Mouse (Mus musculus): Measurements from ENCODE around the gene N6amt1. TPM values are rescaled to one million over a fixed set of nuclear protein-coding genes. Genes with fewer than 3 reads are reported as not detected.

N6amt1 gene
- 2.1 and 2.5 TPM in 2 replicates for polyA plus RNA-seq (2012; ENCODE audit: insufficient read depth, low replicate concordance)

GRCm38 (mm10) chr16:87354075-87354583 lies at the start of gene N6amt1:
TSS of gene N6amt1 (plus strand) at chr16:87354185.
- TF ChIP-seq FLI1 (IDR thresholded peaks at IDR 0.05; ENCODE audit: low read length): peak; percentile 74; the same call in 1 of the 2 replicates
- TF ChIP-seq GATA1 (IDR thresholded peaks at IDR 0.05; ENCODE audit: borderline replicate concordance, low read length): no peak
- Histone ChIP-seq H3K9me3 (peaks cover 14% of the 10 kb centered on the region), H3K27me3 (replicated peaks) (no peaks in the 10 kb centered on the region), H3K4me3 (replicated peaks) (peak within 1 kb of the TSS; percentile 95), H3K36me3 (replicated peaks; ENCODE audit: low read length) (peaks cover 26% of the 10 kb centered on the region), H3K4me1 (peaks cover 6% of the 10 kb centered on the region; the same call in 1 of the 2 replicates)

- no peaks in the 10 kb centered on the region for H3K36me3 ChIP-seq (replicated peaks; ENCODE audit: low read length)
- no peak for TF ChIP-seq GATA1 (IDR thresholded peaks at IDR 0.05; ENCODE audit: borderline replicate concordance, low read length)
- no peak for TF ChIP-seq FLI1 (IDR thresholded peaks at IDR 0.05; ENCODE audit: low read length)
- H3K27me3 ChIP-seq (replicated peaks): no peaks in the 10 kb centered on the region
- H3K4me3 ChIP-seq (replicated peaks): no peak overlapping the region
- H3K4me1 ChIP-seq: 0 out of 2 replicates have a peak, but pooled peaks cover 4% of the 10 kb centered on the region
- H3K9me3 ChIP-seq: no peaks in the 10 kb centered on the region
These were observed 48.6 kb upstream of the N6amt1 start for GRCm38 (mm10) chr16:87305251-87306011.

GRCm38 (mm10) chr16:87307109-87307735 lies 46.8 kb upstream of the N6amt1 start:
- TF ChIP-seq FLI1 (IDR thresholded peaks at IDR 0.05; ENCODE audit: low read length): no peak
- TF ChIP-seq GATA1 (IDR thresholded peaks at IDR 0.05; ENCODE audit: borderline replicate concordance, low read length): no peak
- Histone ChIP-seq H3K36me3 (replicated peaks; ENCODE audit: low read length) (no peaks in the 10 kb centered on the region), H3K9me3 (no peaks in the 10 kb centered on the region), H3K4me1 (0 out of 2 replicates have a peak, but pooled peaks cover 4% of the 10 kb centered on the region), H3K27me3 (replicated peaks) (no peaks in the 10 kb centered on the region), H3K4me3 (replicated peaks) (no peak overlapping the region)

- Histone ChIP-seq H3K9me3 (no peaks in the 10 kb centered on the region), H3K4me1 (0 out of 2 replicates have a peak, but pooled peaks cover 4% of the 10 kb centered on the region), H3K36me3 (replicated peaks; ENCODE audit: low read length) (no peaks in the 10 kb centered on the region), H3K4me3 (replicated peaks) (no peak overlapping the region), H3K27me3 (replicated peaks) (no peaks in the 10 kb centered on the region)
- TF ChIP-seq FLI1 (IDR thresholded peaks at IDR 0.05; ENCODE audit: low read length) (no peak), GATA1 (IDR thresholded peaks at IDR 0.05; ENCODE audit: borderline replicate concordance, low read length) (no peak)
These were observed 43.3 kb upstream of the N6amt1 start for GRCm38 (mm10) chr16:87310659-87311058.

- no peaks in the 10 kb centered on the region for H3K9me3 ChIP-seq
- H3K4me1 ChIP-seq: no peaks in the 10 kb centered on the region
- no peak overlapping the region for H3K4me3 ChIP-seq (replicated peaks)
- no peaks in the 10 kb centered on the region for H3K27me3 ChIP-seq (replicated peaks)
- no peaks in the 10 kb centered on the region for H3K36me3 ChIP-seq (replicated peaks; ENCODE audit: low read length)
- TF ChIP-seq FLI1 (IDR thresholded peaks at IDR 0.05; ENCODE audit: low read length): no peak
- no peak for TF ChIP-seq GATA1 (IDR thresholded peaks at IDR 0.05; ENCODE audit: borderline replicate concordance, low read length)
These were observed 35.7 kb upstream of the N6amt1 start for GRCm38 (mm10) chr16:87318200-87318811.

GRCm38 (mm10) chr16:87318998-87319397 lies 35.0 kb upstream of the N6amt1 start:
- H3K36me3 ChIP-seq (replicated peaks; ENCODE audit: low read length): no peaks in the 10 kb centered on the region
- no peaks in the 10 kb centered on the region for H3K27me3 ChIP-seq (replicated peaks)
- no peaks in the 10 kb centered on the region for H3K4me1 ChIP-seq
- no peak overlapping the region for H3K4me3 ChIP-seq (replicated peaks)
- H3K9me3 ChIP-seq: no peaks in the 10 kb centered on the region
- no peak for TF ChIP-seq FLI1 (IDR thresholded peaks at IDR 0.05; ENCODE audit: low read length)
- no peak for TF ChIP-seq GATA1 (IDR thresholded peaks at IDR 0.05; ENCODE audit: borderline replicate concordance, low read length)

GRCm38 (mm10) chr16:87319541-87320251 lies 34.3 kb upstream of the N6amt1 start:
- Histone ChIP-seq H3K9me3 (no peaks in the 10 kb centered on the region), H3K27me3 (replicated peaks) (no peaks in the 10 kb centered on the region), H3K36me3 (replicated peaks; ENCODE audit: low read length) (no peaks in the 10 kb centered on the region), H3K4me3 (replicated peaks) (no peak overlapping the region), H3K4me1 (peaks cover 3% of the 10 kb centered on the region; the same call in 1 of the 2 replicates)
- TF ChIP-seq GATA1 (IDR thresholded peaks at IDR 0.05; ENCODE audit: borderline replicate concordance, low read length) (no peak), FLI1 (IDR thresholded peaks at IDR 0.05; ENCODE audit: low read length) (no peak)

- Histone ChIP-seq H3K27me3 (replicated peaks) (no peaks in the 10 kb centered on the region), H3K4me1 (peaks cover 4% of the 10 kb centered on the region; the same call in 1 of the 2 replicates), H3K4me3 (replicated peaks) (no peak overlapping the region), H3K36me3 (replicated peaks; ENCODE audit: low read length) (no peaks in the 10 kb centered on the region), H3K9me3 (no peaks in the 10 kb centered on the region)
- TF ChIP-seq FLI1 (IDR thresholded peaks at IDR 0.05; ENCODE audit: low read length): no peak
- TF ChIP-seq GATA1 (IDR thresholded peaks at IDR 0.05; ENCODE audit: borderline replicate concordance, low read length): no peak
These were observed 33.8 kb upstream of the N6amt1 start for GRCm38 (mm10) chr16:87320252-87320555.

GRCm38 (mm10) chr16:87324571-87324970 lies 29.4 kb upstream of the N6amt1 start:
- no peak overlapping the region for H3K4me3 ChIP-seq (replicated peaks)
- TF ChIP-seq FLI1 (IDR thresholded peaks at IDR 0.05; ENCODE audit: low read length) (no peak), GATA1 (IDR thresholded peaks at IDR 0.05; ENCODE audit: borderline replicate concordance, low read length) (no peak)
- peaks cover 4% of the 10 kb centered on the region; the same call in 1 of the 2 replicates for H3K4me1 ChIP-seq

More at GRCm38 (mm10) chr16:87324571-87324970, 29.4 kb upstream of the N6amt1 start:
- no peaks in the 10 kb centered on the region for H3K27me3 ChIP-seq (replicated peaks)
- no peaks in the 10 kb centered on the region for H3K36me3 ChIP-seq (replicated peaks; ENCODE audit: low read length)
- peaks cover 6% of the 10 kb centered on the region for H3K9me3 ChIP-seq

Data from megakaryocyte, embryonic 14.5 days (primary cell).